Mouse (Mus musculus): ENCODE measurements at regions not wholly inside any gene's neighbourhood (a gene's known extent, or its start where the extent isn't known, plus 50 kb on each side); places are given as distances from the start of the nearest gene placed in this dataset.

- no peak for TF ChIP-seq CTCF (IDR thresholded peaks at IDR 0.05; ENCODE audit: low read depth, low read length)
- TF ChIP-seq POLR2A (IDR thresholded peaks at IDR 0.05; ENCODE audit: borderline replicate concordance, low read depth, low read length) = no peak
Measured at GRCm38 (mm10) chr14:45809491-45809890, 151.5 kb upstream of the Ddhd1 start.

Measured in bone marrow macrophage, adult 2 months (primary cell).